Mouse (Mus musculus) lung, adult 2 months (tissue): Measurements from ENCODE around the gene Sema5b.

Source experiments
- CTCF ChIP-seq: fragments of 200-500 bp; IDR thresholded peaks from 2 replicates; pipeline ENCODE4 v1.5.1; 2011; ENCODE audit warnings: mild to moderate bottlenecking, low read length, control low read depth; ENCODE audit not compliant: insufficient read depth
- POLR2A ChIP-seq: fragments of 200-500 bp; IDR thresholded peaks from 2 replicates; pipeline ENCODE4 v1.6.1; 2011; ENCODE audit warnings: low read depth, mild to moderate bottlenecking, control low read depth, low read length, borderline replicate concordance; ENCODE audit errors: extremely low read depth

DNA sequence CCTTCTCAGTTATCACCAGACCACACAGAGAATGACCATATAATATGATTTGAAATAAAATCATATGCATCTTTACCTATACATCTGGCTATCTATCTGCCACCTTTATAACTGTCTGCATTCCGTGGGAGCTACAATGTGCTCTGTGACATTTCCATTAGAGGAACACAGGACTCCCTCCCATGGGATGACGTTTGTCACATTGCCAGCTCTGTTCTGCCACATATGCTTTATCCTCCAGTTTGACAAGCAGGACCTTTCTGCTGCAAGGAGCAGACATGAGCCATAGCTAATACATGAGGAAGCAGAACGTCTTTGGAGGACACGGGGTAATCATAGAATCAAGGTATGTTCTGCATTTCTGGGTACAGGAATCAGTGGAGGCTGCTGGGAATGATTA, 16.7 kb upstream of the Sema5b start:
- TF ChIP-seq CTCF (no peak), POLR2A (no peak)
